Mouse (Mus musculus) lung, adult 2 months (tissue): ENCODE measurements around the gene Cers6. TPM values are rescaled to one million over a fixed set of nuclear protein-coding genes. Genes with fewer than 3 reads are reported as not detected.

Experiments used
- DNase-seq: peaks from one replicate; pipeline ENCODE4 v3.0.0; 2022
- H3K4me1 ChIP-seq: fragments of 200-500 bp; 2 replicates; pipeline ENCODE4 v1.6.1; 2011; ENCODE audit warnings: low read length; ENCODE audit not compliant: control insufficient read depth, insufficient read depth
- H3K4me3 ChIP-seq: fragments of 200-500 bp; replicated peaks from 2 replicates; pipeline ENCODE3; 2011; ENCODE audit warnings: low read depth, mild to moderate bottlenecking, control low read depth, low read length; ENCODE audit errors: extremely low read depth
- CTCF ChIP-seq: fragments of 200-500 bp; IDR thresholded peaks from 2 replicates; pipeline ENCODE4 v1.5.1; 2011; ENCODE audit warnings: mild to moderate bottlenecking, low read length, control low read depth; ENCODE audit not compliant: insufficient read depth
- POLR2A ChIP-seq: fragments of 200-500 bp; IDR thresholded peaks from 2 replicates; pipeline ENCODE4 v1.6.1; 2011; ENCODE audit warnings: low read depth, mild to moderate bottlenecking, control low read depth, low read length, borderline replicate concordance; ENCODE audit errors: extremely low read depth
- WGBS: fragments of 180-500 bp; shearing (Covaris S2); methylation state at CpG from one replicate; pipeline ENCODE4 v1.1.7; 2018; 5-methylcytosine and 5-hydroxymethylcytosine counted together
- polyA plus RNA-seq: library from polyadenylated mRNA; depleted of rRNA; stranded (reverse); fragments of >200 nt; gene quantifications from 2 replicates; pipeline ENCODE4 v1.2.3, GENCODE M21; 2012; rRNA removed

Cers6 gene
- polyA plus RNA-seq, 1 experiment: 16.2 TPM

DNA sequence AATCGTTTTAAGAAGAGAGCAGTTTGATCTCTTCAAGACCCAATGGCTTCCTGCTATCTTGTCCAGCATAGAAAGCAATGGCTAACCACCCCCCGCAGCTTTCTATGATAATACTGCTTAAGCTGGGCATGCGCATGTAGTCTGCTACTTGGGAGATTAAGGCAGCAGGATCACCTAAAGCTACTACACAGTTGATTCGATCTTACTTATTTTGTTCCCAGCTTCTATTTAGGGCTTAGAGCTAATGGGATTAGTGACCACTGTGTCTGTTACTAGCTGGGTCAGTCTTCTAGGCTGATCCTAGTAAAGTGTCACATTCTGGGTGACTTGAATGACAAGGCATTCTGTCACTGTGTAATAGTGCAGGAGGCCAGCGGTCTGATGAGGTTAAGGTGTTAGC is 289.6 kb downstream of the Cers6 start:
- TF ChIP-seq CTCF (no peak), POLR2A (no peak)
- peaks cover 4% of the 10 kb centered on the region for H3K4me1 ChIP-seq
- 75% methylated on average over 5 of the region's 5 CpGs for WGBS
- no peak for DNase-seq
- H3K4me3 ChIP-seq: no peak overlapping the region

DNA sequence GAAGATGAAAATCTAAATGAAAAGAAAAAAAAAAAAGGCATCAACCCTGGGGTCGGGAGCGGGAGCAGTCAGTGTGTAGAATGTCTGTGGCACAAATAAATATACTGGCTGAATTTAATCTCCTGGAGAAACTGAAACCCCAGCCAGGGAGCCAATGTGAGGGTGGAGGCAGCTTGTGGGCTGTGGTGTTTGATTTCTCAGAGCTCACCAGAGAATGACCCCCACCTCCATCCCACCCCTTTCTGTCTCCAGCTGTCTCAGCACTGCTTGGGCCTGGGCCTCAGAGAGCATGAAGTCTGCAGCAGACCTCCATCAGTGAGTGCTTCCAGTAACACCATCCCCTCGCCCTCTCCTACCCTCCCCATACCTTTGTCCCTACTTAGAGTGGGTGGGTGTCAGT is 294.6 kb downstream of the Cers6 start:
- WGBS: 41% methylated on average over 3 of the region's 3 CpGs
- TF ChIP-seq POLR2A: no peak
- no peak for TF ChIP-seq CTCF
- H3K4me1 ChIP-seq: no peaks in the 10 kb centered on the region
- no peak overlapping the region for H3K4me3 ChIP-seq
- no peak for DNase-seq

DNA sequence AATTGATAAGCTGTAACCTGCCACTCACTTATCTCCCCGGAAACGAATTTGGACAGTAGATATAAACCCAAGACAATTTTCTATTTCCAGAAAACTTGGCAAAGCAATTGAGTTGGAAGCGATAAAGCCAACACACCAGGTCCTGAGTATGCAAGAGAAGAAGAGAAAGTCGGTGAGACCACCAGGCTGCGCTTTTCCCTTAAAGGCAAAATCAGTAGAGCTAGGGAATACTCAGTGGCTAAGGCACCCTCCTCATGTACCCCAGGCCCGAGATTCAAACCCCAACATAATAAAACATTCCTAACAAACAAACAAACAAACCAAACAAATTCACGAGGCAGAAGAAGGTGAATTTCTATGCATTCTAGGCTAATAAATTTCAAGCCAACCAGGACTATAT is 295.0 kb downstream of the Cers6 start:
- Histone ChIP-seq H3K4me3 (no peak overlapping the region), H3K4me1 (no peaks in the 10 kb centered on the region)
- no peak for DNase-seq
- TF ChIP-seq CTCF (no peak), POLR2A (no peak)
- WGBS: 47% methylated on average over 7 of the region's 7 CpGs

DNA sequence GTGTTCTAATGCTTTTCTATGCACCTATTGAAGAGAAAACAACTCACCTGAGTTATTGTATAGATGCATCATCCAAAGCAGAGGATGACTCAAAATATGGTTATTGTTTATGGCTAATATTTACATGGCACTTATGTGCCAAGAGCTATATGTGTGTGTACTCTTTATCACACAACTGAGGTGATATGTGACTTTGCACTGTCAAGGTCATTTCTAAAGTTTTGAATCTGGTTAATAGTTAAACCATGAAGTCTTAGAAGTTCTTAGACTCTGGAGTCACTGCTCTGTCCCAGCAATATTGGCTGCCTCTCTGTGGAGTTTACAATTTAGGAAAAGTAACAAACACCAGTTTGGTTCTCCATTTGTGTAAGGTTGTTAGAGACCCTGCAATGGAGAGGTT is 297.7 kb downstream of the Cers6 start:
- H3K4me1 ChIP-seq: no peaks in the 10 kb centered on the region
- TF ChIP-seq CTCF (no peak), POLR2A (no peak)

More for the DNA sequence above, 297.7 kb downstream of the Cers6 start:
- DNase-seq: no peak
- no peak overlapping the region for H3K4me3 ChIP-seq

Other genes starting within 250 kb of the Cers6 start
- gene 4932414N04Rik, start 205.0 kb upstream of the Cers6 start, polyA plus RNA-seq: not detected in 2 replicates